Mouse (Mus musculus): ENCODE results near the gene Plbd1. TPM values are rescaled to one million over a fixed set of nuclear protein-coding genes. Genes with fewer than 3 reads are reported as not detected.
A peak's percentile ranks its signal among the peaks of the same experiment; 100 is the strongest.

Gene Plbd1
- polyA plus RNA-seq, 1 experiment, result 0.02 TPM

GRCm38 (mm10) chr6:136679381-136679780 is 17.7 kb upstream of the Plbd1 start:
- H3K36me3 ChIP-seq (ENCODE audit: control insufficient read depth, insufficient read depth), result no peaks in the 10 kb centered on the region
- TF ChIP-seq POLR2AphosphoS2 (IDR thresholded peaks at IDR 0.05; ENCODE audit: insufficient read length, low read depth), result no peak
- no peak for TF ChIP-seq USF1 (IDR thresholded peaks at IDR 0.05; ENCODE audit: low read depth)
- TF ChIP-seq SRF (IDR thresholded peaks at IDR 0.05; ENCODE audit: control insufficient read depth, insufficient read length, low read depth), result no peak
- no peak for TF ChIP-seq REST (IDR thresholded peaks at IDR 0.05; ENCODE audit: insufficient read depth, insufficient read length)
- H3ac ChIP-seq (ENCODE audit: control insufficient read depth, insufficient read length), result no peak overlapping the region
- H3K79me2 ChIP-seq (ENCODE audit: control insufficient read depth, insufficient read depth), result no peaks in the 10 kb centered on the region
- H3K4me2 ChIP-seq (ENCODE audit: low read depth), result no peak overlapping the region
- no peaks in the 10 kb centered on the region for H3K27me3 ChIP-seq (ENCODE audit: control insufficient read depth, insufficient read depth, insufficient read length)
- no peak overlapping the region for H3K4me3 ChIP-seq

DNA sequence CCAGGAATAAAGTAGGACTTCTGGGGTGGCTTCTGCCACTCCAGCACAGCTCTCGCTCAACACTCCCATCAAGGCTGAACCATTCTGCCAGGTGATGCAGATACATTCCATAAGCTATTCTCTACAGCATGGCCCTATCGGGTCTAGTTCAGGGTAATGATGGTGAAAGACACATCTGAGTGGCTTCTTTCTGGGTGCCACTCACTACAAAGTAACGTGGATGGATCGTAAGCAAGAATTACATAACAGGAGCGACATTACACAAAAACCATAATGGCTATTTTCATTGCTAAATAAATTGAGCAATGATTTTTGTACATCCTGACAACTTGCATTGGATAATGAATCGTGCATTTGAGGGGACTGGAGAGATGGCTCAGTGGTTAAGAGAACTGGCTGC is 13.2 kb upstream of the Plbd1 start:
- no peak overlapping the region for H3ac ChIP-seq (ENCODE audit: control insufficient read depth, insufficient read length)
- no peak for TF ChIP-seq REST (IDR thresholded peaks at IDR 0.05; ENCODE audit: insufficient read depth, insufficient read length)
- no peak for TF ChIP-seq POLR2A (IDR thresholded peaks at IDR 0.05; ENCODE audit: insufficient read length, low read depth)
- no peak for TF ChIP-seq E2F4 (IDR thresholded peaks at IDR 0.05; ENCODE audit: insufficient read depth)
- no peak for TF ChIP-seq SRF (IDR thresholded peaks at IDR 0.05; ENCODE audit: control insufficient read depth, insufficient read length, low read depth)
- no peak for TF ChIP-seq POLR2AphosphoS2 (IDR thresholded peaks at IDR 0.05; ENCODE audit: insufficient read length, low read depth)
- TF ChIP-seq TCF12 (IDR thresholded peaks at IDR 0.05; ENCODE audit: insufficient read depth, poor library complexity, severe bottlenecking), result no peak
- no peak overlapping the region for H3K4me2 ChIP-seq (ENCODE audit: low read depth)
- no peaks in the 10 kb centered on the region for H3K36me3 ChIP-seq (ENCODE audit: control insufficient read depth, insufficient read depth)
- no peak overlapping the region for H3K4me3 ChIP-seq
- H3K27me3 ChIP-seq (ENCODE audit: control insufficient read depth, insufficient read depth, insufficient read length), result no peaks in the 10 kb centered on the region
- no peaks in the 10 kb centered on the region for H3K79me2 ChIP-seq (ENCODE audit: control insufficient read depth, insufficient read depth)

- Histone ChIP-seq H3K36me3 (ENCODE audit: control insufficient read depth, insufficient read depth) (no peaks in the 10 kb centered on the region), H3K27me3 (ENCODE audit: control insufficient read depth, insufficient read depth, insufficient read length) (no peaks in the 10 kb centered on the region), H3ac (ENCODE audit: control insufficient read depth, insufficient read length) (no peak overlapping the region), H3K4me2 (ENCODE audit: low read depth) (peak overlapping the region; percentile 19), H3K4me3 (no peak overlapping the region), H3K79me2 (ENCODE audit: control insufficient read depth, insufficient read depth) (no peaks in the 10 kb centered on the region)
- TF ChIP-seq MYOG (IDR thresholded peaks at IDR 0.05; ENCODE audit: control insufficient read depth in 1 of 3, insufficient read depth in 1 of 3, insufficient read length in 2 of 3, low read depth in 2 of 3) (peak in 1 of 3 experiments; percentile 6), MYOD1 (IDR thresholded peaks at IDR 0.05; ENCODE audit: control insufficient read depth in 1 of 3, insufficient read length in 2 of 3, low read depth in 2 of 3) (peak in 1 of 3 experiments; percentile 29), REST (IDR thresholded peaks at IDR 0.05; ENCODE audit: insufficient read depth, insufficient read length) (no peak)
These were observed 10.7 kb upstream of the Plbd1 start for GRCm38 (mm10) chr6:136672467-136672866.

DNA sequence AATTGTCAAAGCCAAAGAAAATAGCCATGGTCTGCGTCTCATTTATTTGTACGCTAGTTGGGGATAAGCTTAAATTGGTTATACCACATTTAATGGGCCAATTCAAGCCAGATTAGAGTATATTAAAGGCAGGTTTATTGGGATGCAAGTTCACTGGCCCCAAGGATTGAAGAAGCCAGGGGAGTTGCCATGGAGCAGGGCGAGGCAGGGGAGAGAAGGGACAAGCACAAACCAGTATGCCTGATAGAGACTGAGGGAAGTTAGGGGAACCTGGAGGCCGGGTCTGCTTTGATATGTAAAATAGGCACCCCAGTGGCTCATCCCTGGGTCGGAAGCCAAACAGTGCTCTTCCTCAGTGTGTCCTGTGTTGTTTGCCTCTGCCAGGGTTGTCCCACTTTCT is 7.5 kb upstream of the Plbd1 start:
- Histone ChIP-seq H3K27me3 (ENCODE audit: control insufficient read depth, insufficient read depth, insufficient read length) (no peaks in the 10 kb centered on the region), H3K4me2 (ENCODE audit: low read depth) (no peak overlapping the region), H3K36me3 (ENCODE audit: control insufficient read depth, insufficient read depth) (no peaks in the 10 kb centered on the region), H3K79me2 (ENCODE audit: control insufficient read depth, insufficient read depth) (no peaks in the 10 kb centered on the region), H3K4me3 (no peak overlapping the region), H3ac (ENCODE audit: control insufficient read depth, insufficient read length) (no peak overlapping the region)
- TF ChIP-seq SRF (IDR thresholded peaks at IDR 0.05; ENCODE audit: control insufficient read depth, insufficient read length, low read depth), result no peak
- TF ChIP-seq TCF3 (IDR thresholded peaks at IDR 0.05; ENCODE audit: insufficient read length, low read depth), result no peak
- no peak for TF ChIP-seq REST (IDR thresholded peaks at IDR 0.05; ENCODE audit: insufficient read depth, insufficient read length)
- TF ChIP-seq MYOG (IDR thresholded peaks at IDR 0.05; ENCODE audit: control insufficient read depth in 1 of 3, insufficient read depth in 1 of 3, insufficient read length in 2 of 3, low read depth in 2 of 3), result no peak
- no peak for TF ChIP-seq MAX (IDR thresholded peaks at IDR 0.05; ENCODE audit: low read depth)
- no peak for TF ChIP-seq POLR2A (IDR thresholded peaks at IDR 0.05; ENCODE audit: insufficient read length, low read depth)
- no peak for TF ChIP-seq USF1 (IDR thresholded peaks at IDR 0.05; ENCODE audit: low read depth)
- TF ChIP-seq TCF12 (IDR thresholded peaks at IDR 0.05; ENCODE audit: insufficient read depth, poor library complexity, severe bottlenecking), result no peak
- TF ChIP-seq MYOD1 (IDR thresholded peaks at IDR 0.05; ENCODE audit: control insufficient read depth in 1 of 3, insufficient read length in 2 of 3, low read depth in 2 of 3), result no peak
- TF ChIP-seq E2F4 (IDR thresholded peaks at IDR 0.05; ENCODE audit: insufficient read depth), result no peak
- TF ChIP-seq CEBPB (IDR thresholded peaks at IDR 0.05; ENCODE audit: insufficient read depth, poor library complexity, severe bottlenecking), result no peak
- TF ChIP-seq POLR2AphosphoS2 (IDR thresholded peaks at IDR 0.05; ENCODE audit: insufficient read length, low read depth), result no peak

- no peaks in the 10 kb centered on the region for H3K36me3 ChIP-seq (ENCODE audit: control insufficient read depth, insufficient read depth)
- H3K4me3 ChIP-seq, result no peak overlapping the region
- no peaks in the 10 kb centered on the region for H3K79me2 ChIP-seq (ENCODE audit: control insufficient read depth, insufficient read depth)
- no peaks in the 10 kb centered on the region for H3K27me3 ChIP-seq (ENCODE audit: control insufficient read depth, insufficient read depth, insufficient read length)
- no peak overlapping the region for H3ac ChIP-seq (ENCODE audit: control insufficient read depth, insufficient read length)
- no peak overlapping the region for H3K4me2 ChIP-seq (ENCODE audit: low read depth)
- TF ChIP-seq TCF3 (IDR thresholded peaks at IDR 0.05; ENCODE audit: insufficient read length, low read depth) (no peak), MYOD1 (IDR thresholded peaks at IDR 0.05; ENCODE audit: control insufficient read depth in 1 of 3, insufficient read length in 2 of 3, low read depth in 2 of 3) (peak in 1 of 3 experiments; percentile 37)
These were observed 6.7 kb upstream of the Plbd1 start for GRCm38 (mm10) chr6:136668266-136668986.

All from myocyte (in vitro differentiated cells).